Mouse (Mus musculus) liver, embryonic 14.5 days (tissue): Measurements from ENCODE around the gene Gfpt1.

Experiments used
- CTCF ChIP-seq: IDR thresholded peaks from 2 replicates; pipeline ENCODE4 v1.5.1; 2016; ENCODE audit warnings: antibody characterized with exemption, low read depth, control low read depth
- EP300 ChIP-seq: IDR thresholded peaks from 2 replicates; pipeline ENCODE4 v1.6.1; 2016; ENCODE audit warnings: antibody characterized with exemption, low read depth

DNA sequence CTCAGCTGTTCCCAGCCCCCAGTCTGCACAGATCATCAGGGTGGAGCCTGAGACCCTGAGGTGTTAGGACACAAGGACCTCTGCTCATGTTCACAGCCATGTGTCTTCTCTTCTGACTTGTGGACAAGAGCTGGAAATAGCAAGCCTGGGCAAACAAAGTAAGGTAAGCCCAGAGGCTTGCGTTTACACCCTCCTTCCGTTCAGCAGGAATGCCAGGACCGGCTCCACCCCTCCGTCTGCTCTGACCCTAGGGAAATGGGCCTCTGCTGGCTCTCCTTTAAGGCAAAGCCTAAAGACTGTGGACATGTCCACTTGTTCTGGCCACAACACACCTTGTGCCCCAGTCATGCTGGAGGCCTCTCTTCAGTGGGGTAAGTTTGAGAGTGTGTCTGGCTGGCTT is 77.3 kb downstream of the Gfpt1 start:
- TF ChIP-seq CTCF (no peak), EP300 (no peak)
